In the genomic region with DNA sequence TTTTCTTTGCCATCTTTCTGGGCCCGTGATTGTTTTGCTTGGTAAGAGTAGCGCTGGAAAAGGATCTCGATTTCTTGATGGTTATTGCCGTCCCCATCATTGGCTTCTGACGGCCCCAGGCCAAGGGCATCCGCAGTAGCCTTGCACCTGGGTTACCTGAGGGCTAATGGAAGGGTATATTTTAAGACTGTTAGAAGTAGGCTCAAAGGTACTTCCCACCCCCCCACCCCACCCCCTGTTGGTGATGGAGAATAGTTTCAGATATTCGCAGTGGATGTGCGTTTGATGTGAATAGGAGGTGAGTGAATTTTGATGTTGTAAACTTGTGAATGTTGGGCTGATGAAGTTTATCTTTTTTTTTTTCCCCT, we compare ENCODE assay signal across 8 mouse cellular contexts.
DNase-seq lines count a peak whose midpoint lies in the region; ATAC-seq and TF ChIP-seq lines count a peak whose summit lies in the region.

No protein-coding gene starts in this region.

- DNase-seq in heart, adult 18-20 months = no peak
- no peak for DNase-seq in ovary, adult 18-20 months (ENCODE audit: low spot score)
- DNase-seq in right cerebral cortex, postnatal 4 days = no peak
- no peak for DNase-seq in cerebellum, adult 11-12 months

- peaks cover 62% of the 10 kb centered on the region for H3K79me2 ChIP-seq in macrophage (ENCODE audit: inconsistent target)

- H3K9ac ChIP-seq in heart, embryonic 15.5 days = peak overlapping the region; percentile 99
- H3K9ac ChIP-seq in forebrain, embryonic 15.5 days (replicated peaks) = peak overlapping the region; percentile 92

- peak overlapping the region; percentile 100 for H3K27ac ChIP-seq in heart, embryonic 15.5 days
- peak overlapping the region; percentile 100 for H3K27ac ChIP-seq in forebrain, embryonic 15.5 days (replicated peaks)
- H3K27ac ChIP-seq in macrophage = peak overlapping the region; percentile 94

- no peaks in the 10 kb centered on the region for H3K36me3 ChIP-seq in heart, embryonic 15.5 days
- H3K36me3 ChIP-seq in E14TG2a.4 (ENCODE audit: insufficient read depth, low read length) = peaks cover 9% of the 10 kb centered on the region
- no peaks in the 10 kb centered on the region for H3K36me3 ChIP-seq in forebrain, embryonic 15.5 days
- no peaks in the 10 kb centered on the region for H3K36me3 ChIP-seq in macrophage (ENCODE audit: inconsistent target)

- peak overlapping the region; percentile 98 for H3K4me2 ChIP-seq in heart, embryonic 15.5 days
- peak overlapping the region; percentile 67 for H3K4me2 ChIP-seq in forebrain, embryonic 15.5 days (replicated peaks)

- 9% methylated on average over 8 of the region's 8 CpGs for WGBS in heart, embryonic 15.5 days
- WGBS in forebrain, embryonic 15.5 days = 0% methylated on average over 8 of the region's 8 CpGs
- WGBS in macrophage (ENCODE audit: missing documents) = 12% methylated on average over 8 of the region's 8 CpGs

- no peak for ATAC-seq in heart, embryonic 15.5 days (replicated peaks; ENCODE audit: insufficient number of reproducible peaks, insufficient read depth, low FRiP score, low read depth)
- ATAC-seq in forebrain, embryonic 15.5 days (replicated peaks) = no peak

- no peak for TF ChIP-seq CTCF in E14TG2a.4 (conservative IDR thresholded peaks at IDR 0.05; ENCODE audit: low read length)

- no peaks in the 10 kb centered on the region for H3K9me3 ChIP-seq in heart, embryonic 15.5 days (replicated peaks)
- no peaks in the 10 kb centered on the region for H3K9me3 ChIP-seq in E14TG2a.4 (ENCODE audit: low read length)
- H3K9me3 ChIP-seq in forebrain, embryonic 15.5 days = no peaks in the 10 kb centered on the region

- H3K27me3 ChIP-seq in heart, embryonic 15.5 days = no peaks in the 10 kb centered on the region
- H3K27me3 ChIP-seq in E14TG2a.4 (ENCODE audit: insufficient read depth, low read length) = no peaks in the 10 kb centered on the region
- H3K27me3 ChIP-seq in forebrain, embryonic 15.5 days = no peaks in the 10 kb centered on the region

- H3K4me1 ChIP-seq in heart, embryonic 15.5 days (replicated peaks) = peaks cover 28% of the 10 kb centered on the region
- H3K4me1 ChIP-seq in E14TG2a.4 (replicated peaks; ENCODE audit: low read depth, low read length) = peaks cover 69% of the 10 kb centered on the region
- H3K4me1 ChIP-seq in forebrain, embryonic 15.5 days = peaks cover 41% of the 10 kb centered on the region

- peak overlapping the region; percentile 97 for H3K4me3 ChIP-seq in heart, embryonic 15.5 days
- H3K4me3 ChIP-seq in E14TG2a.4 (replicated peaks; ENCODE audit: low read length) = peak overlapping the region; percentile 93
- H3K4me3 ChIP-seq in forebrain, embryonic 15.5 days = peak overlapping the region; percentile 95
- H3K4me3 ChIP-seq in macrophage (ENCODE audit: inconsistent target) = peak overlapping the region; percentile 85
